Mouse (Mus musculus) macrophage (primary cell): ENCODE results near the gene Card11. TPM values are rescaled to one million over a fixed set of nuclear protein-coding genes. Genes with fewer than 3 reads are reported as not detected.

ENCODE experiments used
- H3K27ac ChIP-seq: fragments of 350-480 bp; formaldehyde crosslinking; 2 replicates; pipeline ENCODE4 v1.9.0; 2021
- H3K36me3 ChIP-seq: fragments of 350-480 bp; formaldehyde crosslinking; 2 replicates; pipeline ENCODE4 v1.9.0; 2021; ENCODE audit errors: inconsistent target
- H3K4me3 ChIP-seq: fragments of 350-480 bp; formaldehyde crosslinking; 2 replicates; pipeline ENCODE4 v1.9.0; 2021; ENCODE audit errors: inconsistent target
- H3K79me2 ChIP-seq: fragments of 350-480 bp; formaldehyde crosslinking; 2 replicates; pipeline ENCODE4 v1.9.0; 2021; ENCODE audit errors: inconsistent target
- WGBS: methylation state at CpG from one replicate; pipeline ENCODE4 v1.1.7; 2026; ENCODE audit warnings: inconsistent platforms; ENCODE audit not compliant: missing documents; 5-methylcytosine and 5-hydroxymethylcytosine counted together
- polyA plus RNA-seq: library from polyadenylated mRNA; stranded (reverse); fragments of 250-400 nt; gene quantifications from 3 replicates; pipeline ENCODE4 v1.2.4, GENCODE M21; 2018; ENCODE audit warnings: inconsistent platforms

Gene Card11
- polyA plus RNA-seq, 1 experiment from 2014 or later, result 25.4 TPM

DNA sequence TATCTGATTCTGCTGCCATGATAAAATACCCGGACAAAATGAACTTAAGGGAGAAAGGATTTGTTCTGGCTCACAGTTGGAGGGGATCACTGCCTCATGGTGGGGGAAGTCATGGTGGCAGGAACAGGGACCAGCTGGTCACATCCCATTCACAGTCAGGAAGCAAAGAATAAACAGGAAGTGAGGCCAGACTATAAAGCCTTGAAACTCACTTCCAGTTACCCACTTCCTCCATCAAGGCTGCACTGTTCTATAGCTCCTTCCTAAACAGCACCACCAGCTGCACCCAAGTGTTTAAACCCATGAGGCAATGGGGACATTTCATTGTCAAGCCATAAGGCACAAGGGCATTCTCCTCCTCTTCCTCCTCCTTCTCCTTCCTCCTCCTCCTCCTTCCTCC is 82.6 kb downstream of the Card11 start:
- Histone ChIP-seq H3K79me2 (no peaks in the 10 kb centered on the region), H3K27ac (no peak overlapping the region), H3K36me3 (no peaks in the 10 kb centered on the region), H3K4me3 (no peak overlapping the region)
- WGBS, result 100% methylated on average over 1 of the region's 1 CpGs

DNA sequence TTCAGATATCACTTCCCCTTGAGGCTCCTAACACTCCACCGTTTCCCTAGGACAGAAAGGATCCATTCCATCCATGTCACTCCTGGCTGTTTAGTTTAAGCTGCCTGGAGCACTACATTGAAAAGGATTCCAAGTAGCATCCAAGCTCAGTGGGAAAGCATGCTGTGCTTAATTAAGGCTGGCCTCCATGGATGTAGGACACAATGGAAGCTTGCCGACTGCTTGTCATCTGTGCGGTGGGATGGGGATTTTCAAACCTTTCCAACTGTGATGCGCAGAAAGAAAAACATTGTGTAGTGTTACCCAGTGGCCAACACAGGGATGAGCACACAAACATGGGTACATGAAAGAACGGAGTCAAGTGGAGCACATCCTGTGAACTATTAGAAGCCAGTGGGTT is 89.5 kb downstream of the Card11 start:
- Histone ChIP-seq H3K79me2 (no peaks in the 10 kb centered on the region), H3K36me3 (no peaks in the 10 kb centered on the region; the same call in 1 of the 2 replicates), H3K4me3 (no peak overlapping the region), H3K27ac (no peak overlapping the region)
- WGBS, result 93% methylated on average over 5 of the region's 5 CpGs

DNA sequence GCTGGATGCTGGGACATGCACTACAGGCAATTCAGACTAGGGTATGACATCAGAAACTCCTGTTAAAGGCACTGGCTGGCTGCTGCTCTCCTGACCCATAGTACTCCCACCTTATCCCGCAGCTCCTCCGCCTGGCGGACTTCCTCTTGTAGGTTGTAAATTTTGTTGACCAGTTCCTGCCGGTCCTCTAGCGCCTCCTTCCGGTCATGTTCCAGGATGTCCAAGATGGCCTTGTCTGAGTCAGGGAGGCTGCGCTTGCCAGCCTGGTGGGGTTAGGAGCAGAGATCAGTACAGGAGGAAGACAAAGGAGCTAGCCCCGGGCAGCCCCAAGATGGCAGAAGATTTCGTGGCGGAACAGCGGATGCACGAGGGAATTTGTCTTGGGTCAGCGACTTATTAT is 99.5 kb downstream of the Card11 start:
- WGBS, result 84% methylated on average over 13 of the region's 13 CpGs
- 0 out of 2 replicates have a peak, but pooled peaks cover 8% of the 10 kb centered on the region for H3K36me3 ChIP-seq
- no peaks in the 10 kb centered on the region for H3K79me2 ChIP-seq
- H3K4me3 ChIP-seq, result no peak overlapping the region
- no peak overlapping the region for H3K27ac ChIP-seq

DNA sequence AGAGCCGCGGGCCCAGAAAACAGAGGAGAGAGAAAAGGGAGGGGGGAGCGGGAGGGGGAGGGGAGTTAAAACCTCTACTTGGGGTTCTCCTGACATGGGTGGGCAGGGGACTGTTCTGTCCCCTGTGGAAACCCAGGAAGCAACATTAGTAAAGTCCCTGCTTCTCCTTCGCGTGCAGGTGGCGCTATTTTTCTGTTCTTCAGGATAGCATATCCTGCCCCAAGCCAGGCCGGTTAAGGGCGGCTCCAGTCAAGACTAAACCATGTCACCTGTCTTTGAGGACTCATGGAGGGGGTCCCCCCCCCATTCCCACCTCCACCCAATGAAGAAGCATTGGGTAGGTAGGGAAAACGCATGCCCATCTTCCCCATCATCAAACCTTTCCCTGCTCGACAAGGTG is 109.3 kb downstream of the Card11 start:
- Histone ChIP-seq H3K36me3 (no peaks in the 10 kb centered on the region), H3K79me2 (no peaks in the 10 kb centered on the region), H3K4me3 (no peak overlapping the region), H3K27ac (no peak overlapping the region)
- WGBS, result 38% methylated on average over 10 of the region's 10 CpGs

DNA sequence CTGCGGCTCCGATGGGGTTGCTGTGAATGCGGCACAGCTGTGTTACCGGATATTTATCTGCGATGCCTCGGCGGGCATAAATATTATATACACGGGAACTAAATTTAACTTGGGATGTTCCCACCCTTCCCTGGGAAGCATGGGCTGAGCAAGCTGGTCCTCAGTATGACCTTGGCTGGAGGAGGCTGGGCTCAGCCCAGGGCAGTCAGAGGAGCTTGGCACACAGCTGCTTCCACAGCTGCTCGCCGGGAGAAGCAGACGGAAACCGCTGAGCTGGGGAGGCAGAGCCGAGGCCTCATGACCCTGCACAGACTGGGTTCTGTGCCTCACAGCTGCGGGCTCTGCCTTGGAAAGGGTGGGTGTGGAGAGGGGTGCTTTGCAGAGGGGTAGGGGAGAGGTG is 110.3 kb downstream of the Card11 start:
- no peak overlapping the region for H3K27ac ChIP-seq
- 60% methylated on average over 14 of the region's 14 CpGs for WGBS
- H3K4me3 ChIP-seq, result no peak overlapping the region
- H3K36me3 ChIP-seq, result no peaks in the 10 kb centered on the region
- no peaks in the 10 kb centered on the region for H3K79me2 ChIP-seq

DNA sequence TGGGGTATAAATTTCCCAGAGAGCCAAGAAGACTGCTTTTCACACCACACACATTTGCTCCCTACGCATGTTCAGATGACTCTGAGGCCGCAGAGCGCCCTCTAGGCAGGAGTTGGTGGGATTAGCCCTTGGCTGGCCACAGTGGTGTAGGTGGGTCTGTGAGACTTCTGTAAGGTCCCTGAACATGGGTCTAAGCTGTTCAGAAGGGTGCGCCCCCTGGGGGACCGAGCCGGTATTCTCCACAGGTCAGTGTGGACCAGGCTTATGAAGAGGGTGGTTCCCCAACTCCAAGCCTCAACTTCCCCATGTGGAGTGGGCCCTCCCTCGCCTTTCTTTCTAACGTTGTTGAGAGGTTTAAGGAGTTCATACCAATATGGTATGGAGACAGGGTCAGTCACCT is 110.8 kb downstream of the Card11 start:
- H3K36me3 ChIP-seq, result no peaks in the 10 kb centered on the region
- no peak overlapping the region for H3K4me3 ChIP-seq
- no peaks in the 10 kb centered on the region for H3K79me2 ChIP-seq
- H3K27ac ChIP-seq, result no peak overlapping the region
- WGBS, result 41% methylated on average over 8 of the region's 8 CpGs

DNA sequence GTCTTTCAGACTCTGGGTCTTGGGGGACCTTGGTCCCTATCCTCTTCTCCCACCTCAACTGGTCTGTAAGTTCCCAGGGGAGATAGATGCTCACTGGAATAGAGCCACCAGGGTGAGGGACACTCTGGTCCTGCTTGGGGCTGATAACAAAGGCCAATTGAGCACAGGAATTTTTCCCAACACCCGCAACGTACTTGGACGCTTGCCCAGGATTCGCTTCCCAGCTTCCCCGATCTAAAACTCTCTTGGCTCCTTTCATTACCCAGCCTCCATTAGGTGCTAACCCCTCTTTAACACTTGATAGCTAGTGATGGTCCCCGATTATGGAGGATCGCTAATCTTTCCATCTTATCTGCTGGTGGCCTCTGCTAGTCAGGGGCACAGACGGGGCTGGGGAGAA is 112.5 kb downstream of the Card11 start:
- Histone ChIP-seq H3K36me3 (no peaks in the 10 kb centered on the region), H3K4me3 (no peak overlapping the region), H3K79me2 (no peaks in the 10 kb centered on the region), H3K27ac (no peak overlapping the region)
- 89% methylated on average over 8 of the region's 8 CpGs for WGBS

- Histone ChIP-seq H3K79me2 (no peaks in the 10 kb centered on the region), H3K4me3 (no peak overlapping the region), H3K27ac (no peak overlapping the region), H3K36me3 (no peaks in the 10 kb centered on the region)
- 53% methylated on average over 13 of the region's 13 CpGs for WGBS
Observed at GRCm38 (mm10) chr5:140884966-140885365, 115.4 kb downstream of the Card11 start.

DNA sequence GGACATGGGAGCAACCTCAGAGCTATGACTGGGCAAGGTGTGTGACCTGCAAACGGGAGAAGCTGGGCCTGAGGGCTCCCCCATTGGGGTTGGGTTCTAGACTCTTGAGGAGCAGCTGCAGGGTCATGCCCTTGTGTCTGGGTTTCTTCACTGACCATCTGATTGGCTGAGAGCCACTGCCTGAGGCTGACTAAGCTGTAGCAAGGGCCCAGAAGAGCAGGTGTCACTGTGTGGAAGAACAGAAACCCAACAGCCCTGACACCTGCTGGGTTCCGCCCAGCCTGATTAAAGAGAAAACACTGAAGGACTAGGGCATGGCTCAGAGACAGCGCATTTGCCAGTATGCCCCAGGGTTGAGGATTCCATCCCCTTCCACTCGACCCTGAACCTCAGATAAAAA is 118.0 kb downstream of the Card11 start:
- WGBS, result 85% methylated on average over 4 of the region's 4 CpGs
- Histone ChIP-seq H3K79me2 (no peaks in the 10 kb centered on the region), H3K36me3 (no peaks in the 10 kb centered on the region; the same call in 1 of the 2 replicates), H3K4me3 (no peak overlapping the region), H3K27ac (no peak overlapping the region)

DNA sequence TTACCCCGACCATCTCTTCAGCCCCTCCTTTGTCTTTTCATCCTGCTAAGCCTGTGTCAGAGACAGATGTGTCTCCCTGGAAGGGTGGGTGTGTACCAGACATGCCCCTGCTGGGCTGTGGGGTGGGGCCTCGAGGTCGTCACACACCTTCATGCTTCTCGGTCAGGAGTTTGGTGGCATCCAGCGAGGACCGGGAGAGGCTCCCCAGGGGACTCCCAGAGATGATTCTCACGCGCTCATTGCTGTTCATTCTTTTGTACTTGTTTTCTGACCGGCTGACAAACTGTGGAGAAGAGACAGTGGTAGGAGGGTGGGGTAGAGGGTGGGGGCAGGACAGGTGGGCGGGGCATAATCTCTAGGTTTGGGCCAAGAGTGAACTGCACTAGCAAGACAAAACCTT is 120.2 kb downstream of the Card11 start:
- Histone ChIP-seq H3K36me3 (no peaks in the 10 kb centered on the region; the same call in 1 of the 2 replicates), H3K79me2 (no peaks in the 10 kb centered on the region), H3K27ac (no peak overlapping the region), H3K4me3 (no peak overlapping the region)
- WGBS, result 89% methylated on average over 10 of the region's 10 CpGs

GRCm38 (mm10) chr5:140878644-140879043 is 121.7 kb downstream of the Card11 start:
- Histone ChIP-seq H3K36me3 (no peaks in the 10 kb centered on the region; the same call in 1 of the 2 replicates), H3K4me3 (no peak overlapping the region), H3K27ac (no peak overlapping the region), H3K79me2 (no peaks in the 10 kb centered on the region)
- 86% methylated on average over 5 of the region's 6 CpGs for WGBS

GRCm38 (mm10) chr5:140873736-140874307 is 126.6 kb downstream of the Card11 start:
- H3K79me2 ChIP-seq, result no peaks in the 10 kb centered on the region
- 22% methylated on average over 6 of the region's 6 CpGs for WGBS
- H3K36me3 ChIP-seq, result no peaks in the 10 kb centered on the region; the same call in 1 of the 2 replicates
- no peak overlapping the region for H3K4me3 ChIP-seq
- H3K27ac ChIP-seq, result no peak overlapping the region

GRCm38 (mm10) chr5:140873039-140873551 is 127.3 kb downstream of the Card11 start:
- no peak overlapping the region for H3K4me3 ChIP-seq
- H3K79me2 ChIP-seq, result no peaks in the 10 kb centered on the region
- WGBS, result 26% methylated on average over 18 of the region's 18 CpGs
- H3K27ac ChIP-seq, result no peak overlapping the region
- no peaks in the 10 kb centered on the region; the same call in 1 of the 2 replicates for H3K36me3 ChIP-seq

DNA sequence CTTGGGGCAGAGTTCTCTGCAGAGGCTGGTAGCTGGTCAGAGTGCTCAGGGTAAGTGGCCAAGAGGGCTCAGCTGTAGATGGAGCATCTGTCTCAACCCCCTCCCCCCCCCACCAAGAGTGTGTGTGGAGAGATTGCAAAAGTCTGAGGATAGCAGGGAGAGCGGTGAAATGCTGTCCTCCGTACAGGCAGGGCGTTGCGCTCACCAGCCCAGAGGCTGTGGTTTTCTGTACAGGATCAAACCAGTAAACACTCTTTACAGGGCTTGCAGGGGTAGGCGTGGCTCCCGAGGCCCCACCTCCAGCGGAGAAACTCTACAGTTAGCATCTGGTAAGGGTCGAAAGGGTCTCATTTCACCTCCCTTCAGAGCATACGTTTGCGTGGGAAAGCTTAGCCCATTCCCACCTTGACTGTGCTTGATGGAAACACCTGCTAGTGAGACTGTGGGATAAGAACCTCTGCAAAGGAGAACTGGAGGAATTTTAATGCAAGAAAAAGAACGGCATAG is 127.8 kb downstream of the Card11 start:
- whole genome bisulfite sequencing, result 18% methylated on average over 11 of the region's 11 CpGs
- Histone ChIP-seq H3K27ac (no peak overlapping the region), H3K36me3 (no peaks in the 10 kb centered on the region; the same call in 1 of the 2 replicates), H3K4me3 (no peak overlapping the region), H3K79me2 (no peaks in the 10 kb centered on the region)

DNA sequence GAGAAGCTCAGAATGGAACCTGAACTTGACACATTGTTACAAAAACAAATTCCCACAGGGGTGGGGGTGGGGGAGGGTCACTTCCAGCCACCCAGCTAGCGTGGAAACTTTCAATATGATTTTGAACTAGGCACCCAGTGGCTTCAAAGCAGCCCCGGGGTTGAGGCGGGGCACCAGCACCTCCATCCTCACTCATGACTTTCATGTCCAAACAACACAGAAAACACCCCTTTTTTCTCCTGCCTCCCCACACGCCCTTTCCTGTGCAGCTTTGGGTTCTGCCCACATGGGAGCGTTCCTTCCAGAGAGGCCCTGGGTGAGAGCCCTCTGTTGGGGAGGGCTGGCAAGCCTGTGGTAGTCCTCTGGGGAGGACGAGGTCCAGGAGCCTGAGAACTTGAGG is 129.1 kb downstream of the Card11 start:
- Histone ChIP-seq H3K36me3 (no peaks in the 10 kb centered on the region), H3K79me2 (no peaks in the 10 kb centered on the region), H3K27ac (no peak overlapping the region), H3K4me3 (no peak overlapping the region)
- 62% methylated on average over 6 of the region's 6 CpGs for WGBS

- Histone ChIP-seq H3K4me3 (no peak overlapping the region), H3K36me3 (no peaks in the 10 kb centered on the region), H3K27ac (no peak overlapping the region), H3K79me2 (no peaks in the 10 kb centered on the region)
- WGBS, result 38% methylated on average over 2 of the region's 2 CpGs
Observed at GRCm38 (mm10) chr5:140869034-140869433, 131.3 kb downstream of the Card11 start.
